Mouse (Mus musculus) MEL (cell line): ENCODE data around the gene Cep89. TPM values are rescaled to one million over a fixed set of nuclear protein-coding genes. Genes with fewer than 3 reads are reported as not detected.

Source experiments
- DNase-seq: peaks from one replicate; pipeline ENCODE4 v3.0.0; 2011; ENCODE audit warnings: low read depth, low spot score
- H3K27ac ChIP-seq: 2 replicates; pipeline ENCODE4 v1.5.1; 2012; ENCODE audit warnings: low read depth, mild to moderate bottlenecking, control low read depth, low read length, moderate library complexity; ENCODE audit not compliant: control insufficient read depth
- H3K27me3 ChIP-seq, 2 experiments: fragments of 150-350 bp in 1 of 2; sonication (generic) in 1 of 2; 2 replicates each; pipeline ENCODE4 v1.6.1; 2012; ENCODE audit warnings: low read length in 2 of 2, mild to moderate bottlenecking in 2 of 2, improper control_type of control experiment in 1 of 2, moderate library complexity in 1 of 2; ENCODE audit not compliant: insufficient read depth in 2 of 2, control insufficient read depth in 1 of 2
- H3K36me3 ChIP-seq, 2 experiments: 2 replicates each; pipeline ENCODE4 v1.6.1; 2012 to 2014; ENCODE audit warnings: low read length in 2 of 2, improper control_type of control experiment in 1 of 2, inconsistent platforms in 1 of 2, mild to moderate bottlenecking in 1 of 2; ENCODE audit not compliant: insufficient read depth in 2 of 2, control insufficient read depth in 1 of 2
- H3K4me1 ChIP-seq, 2 experiments: fragments of 150-350 bp in 1 of 2; sonication (generic) in 1 of 2; 2 replicates each; pipeline ENCODE4 v1.6.1; 2012; ENCODE audit warnings: low read length in 2 of 2, improper control_type of control experiment in 1 of 2, mild to moderate bottlenecking in 1 of 2; ENCODE audit not compliant: insufficient read depth in 2 of 2, control insufficient read depth in 1 of 2
- H3K4me3 ChIP-seq, 2 experiments: fragments of 150-350 bp in 1 of 2; sonication (generic) in 1 of 2; 2 replicates each; pipeline ENCODE4 v1.5.1; 2012; ENCODE audit warnings: low read depth in 2 of 2, low read length in 2 of 2, mild to moderate bottlenecking in 2 of 2, moderate library complexity in 2 of 2, control low read depth in 1 of 2, improper control_type of control experiment in 1 of 2; ENCODE audit not compliant: control insufficient read depth in 1 of 2, insufficient read depth in 1 of 2
- H3K79me2 ChIP-seq: 2 replicates; pipeline ENCODE4 v1.6.1; 2012; ENCODE audit warnings: mild to moderate bottlenecking, low read length, moderate library complexity; ENCODE audit not compliant: control insufficient read depth, poor library complexity, insufficient read depth
- H3K9ac ChIP-seq: 2 replicates; pipeline ENCODE4 v1.6.1; 2012; ENCODE audit warnings: low read depth, mild to moderate bottlenecking, control low read depth, low read length, moderate library complexity; ENCODE audit not compliant: control insufficient read depth, poor library complexity, severe bottlenecking
- H3K9me3 ChIP-seq: fragments of 150-350 bp; sonication (generic); replicated peaks from 2 replicates; pipeline ENCODE4 v1.6.1; 2012; ENCODE audit warnings: mild to moderate bottlenecking, low read length, improper control_type of control experiment, moderate library complexity; ENCODE audit not compliant: insufficient read depth
- CHD1 ChIP-seq: IDR thresholded peaks from 2 replicates; pipeline ENCODE4 v1.6.1; 2012; ENCODE audit warnings: low read depth, mild to moderate bottlenecking, inconsistent platforms, low read length, improper control_type of control experiment
- CHD2 ChIP-seq: IDR thresholded peaks from 2 replicates; pipeline ENCODE4 v1.6.1; 2011; ENCODE audit warnings: low read length, improper control_type of control experiment
- CTCF ChIP-seq, 3 experiments: IDR thresholded peaks in 2 of 3; conservative IDR thresholded peaks in 1 of 3; 2 replicates each; pipeline ENCODE4 v1.5.1; 2011 to 2012; ENCODE audit warnings: low read length in 3 of 3, low read depth in 2 of 3, mild to moderate bottlenecking in 2 of 3, improper control_type of control experiment in 1 of 3, inconsistent platforms in 1 of 3, mixed read lengths in 1 of 3, moderate library complexity in 1 of 3; ENCODE audit not compliant: control insufficient read depth in 1 of 3, insufficient read depth in 1 of 3, poor library complexity in 1 of 3, severe bottlenecking in 1 of 3
- EP300 ChIP-seq, 2 experiments: IDR thresholded peaks; 2 replicates each; pipeline ENCODE4 v1.6.1; 2011; ENCODE audit warnings: improper control_type of control experiment in 2 of 2, low read length in 2 of 2, low read depth in 1 of 2, mild to moderate bottlenecking in 1 of 2
- ETS1 ChIP-seq: IDR thresholded peaks from 2 replicates; pipeline ENCODE4 v1.6.1; 2012; ENCODE audit warnings: low read depth, mild to moderate bottlenecking, inconsistent platforms, low read length, improper control_type of control experiment, moderate library complexity
- GABPA ChIP-seq: IDR thresholded peaks from 2 replicates; pipeline ENCODE4 v1.6.1; 2012; ENCODE audit warnings: low read depth, mild to moderate bottlenecking, inconsistent platforms, low read length, improper control_type of control experiment, moderate library complexity
- GATA1 ChIP-seq: IDR thresholded peaks from 2 replicates; pipeline ENCODE4 v1.6.1; 2011; ENCODE audit warnings: low read depth, low read length, improper control_type of control experiment
- JUND ChIP-seq: IDR thresholded peaks from 2 replicates; pipeline ENCODE4 v1.6.1; 2011; ENCODE audit warnings: low read depth, mild to moderate bottlenecking, improper control_type of control experiment, low read length
- KAT2A ChIP-seq: conservative IDR thresholded peaks from 2 replicates; pipeline ENCODE4 v1.6.1; 2012; ENCODE audit warnings: low read depth, low read length, improper control_type of control experiment, inconsistent platforms
- MAX ChIP-seq: IDR thresholded peaks from 2 replicates; pipeline ENCODE4 v1.6.1; 2011; ENCODE audit warnings: low read length, improper control_type of control experiment
- MAZ ChIP-seq: IDR thresholded peaks from 2 replicates; pipeline ENCODE4 v1.6.1; 2012; ENCODE audit warnings: low read depth, mild to moderate bottlenecking, inconsistent platforms, low read length, improper control_type of control experiment
- MEF2A ChIP-seq: IDR thresholded peaks from 2 replicates; pipeline ENCODE4 v1.6.1; 2014; ENCODE audit warnings: low read depth, mild to moderate bottlenecking, inconsistent platforms, low read length, improper control_type of control experiment; ENCODE audit not compliant: poor library complexity, insufficient replicate concordance, severe bottlenecking; ENCODE audit errors: extremely low read depth
- MYB ChIP-seq: IDR thresholded peaks from 2 replicates; pipeline ENCODE4 v1.6.1; 2011; ENCODE audit warnings: mild to moderate bottlenecking, low read depth, low read length, improper control_type of control experiment
- NRF1 ChIP-seq: IDR thresholded peaks from 2 replicates; pipeline ENCODE4 v1.6.1; 2014; ENCODE audit warnings: low read depth, mild to moderate bottlenecking, inconsistent platforms, low read length, improper control_type of control experiment, moderate library complexity; ENCODE audit not compliant: poor library complexity, insufficient read depth, severe bottlenecking
- POLR2A ChIP-seq, 2 experiments: IDR thresholded peaks; 2 replicates each; pipeline ENCODE4 v1.6.1; 2011 to 2012; ENCODE audit warnings: low read length in 2 of 2, mild to moderate bottlenecking in 2 of 2, control low read depth in 1 of 2, improper control_type of control experiment in 1 of 2, low read depth in 1 of 2, moderate library complexity in 1 of 2; ENCODE audit not compliant: control insufficient read depth in 1 of 2, insufficient read depth in 1 of 2, poor library complexity in 1 of 2
- POLR2AphosphoS5 ChIP-seq: IDR thresholded peaks from 2 replicates; pipeline ENCODE4 v1.6.1; 2012; ENCODE audit warnings: low read depth, borderline replicate concordance, mild to moderate bottlenecking, inconsistent platforms, low read length, moderate library complexity, mixed read lengths
- RAD21 ChIP-seq: IDR thresholded peaks from 2 replicates; pipeline ENCODE4 v1.6.1; 2011; ENCODE audit warnings: mild to moderate bottlenecking, low read depth, low read length, improper control_type of control experiment
- TAL1 ChIP-seq: IDR thresholded peaks from 2 replicates; pipeline ENCODE4 v1.6.1; 2012; ENCODE audit warnings: mild to moderate bottlenecking, inconsistent platforms, low read length, moderate library complexity, mixed read lengths
- TCF12 ChIP-seq: IDR thresholded peaks from 2 replicates; pipeline ENCODE4 v1.6.1; 2014; ENCODE audit warnings: low read depth, mild to moderate bottlenecking, inconsistent platforms, low read length, improper control_type of control experiment, moderate library complexity
- UBTF ChIP-seq: IDR thresholded peaks from 2 replicates; pipeline ENCODE4 v1.6.1; 2012; ENCODE audit warnings: low read depth, mild to moderate bottlenecking, inconsistent platforms, low read length, improper control_type of control experiment, moderate library complexity, borderline replicate concordance; ENCODE audit not compliant: insufficient read depth
- USF2 ChIP-seq, 2 experiments: IDR thresholded peaks; 2 replicates each; pipeline ENCODE4 v1.6.1; 2011 to 2012; ENCODE audit warnings: improper control_type of control experiment in 2 of 2, low read length in 2 of 2, borderline replicate concordance in 1 of 2, inconsistent platforms in 1 of 2, low read depth in 1 of 2, mild to moderate bottlenecking in 1 of 2; ENCODE audit not compliant: insufficient read depth in 1 of 2
- ZMIZ1 ChIP-seq: IDR thresholded peaks from 2 replicates; pipeline ENCODE4 v1.6.1; 2012; ENCODE audit warnings: low read depth, mild to moderate bottlenecking, inconsistent platforms, low read length, improper control_type of control experiment, moderate library complexity
- ZNF384 ChIP-seq: IDR thresholded peaks from 2 replicates; pipeline ENCODE4 v1.6.1; 2012; ENCODE audit warnings: low read depth, mild to moderate bottlenecking, inconsistent platforms, low read length, improper control_type of control experiment
- polyA plus RNA-seq, 2 experiments: library from polyadenylated mRNA; stranded (reverse) in 1 of 2; unstranded in 1 of 2; fragments of >175 nt in 1 of 2; fragments of >200 nt in 1 of 2; gene quantifications; 2 replicates each; pipeline versions ENCODE4 v1.2.1 to v1.2.4; 2012; ENCODE audit warnings: low replicate concordance in 2 of 2, low read depth in 1 of 2; ENCODE audit not compliant: insufficient read length in 2 of 2, insufficient read depth in 1 of 2, missing spikeins in 1 of 2
- total RNA-seq: library from RNA; depleted of rRNA; stranded (reverse); fragments of 300-350 nt; gene quantifications from 2 replicates; pipeline ENCODE4 v1.2.3, GENCODE M21; 2012

The Cep89 gene
- total and polyA plus RNA-seq, 3 experiments = 15.8 to 44.5 TPM; not detected in 1

DNA sequence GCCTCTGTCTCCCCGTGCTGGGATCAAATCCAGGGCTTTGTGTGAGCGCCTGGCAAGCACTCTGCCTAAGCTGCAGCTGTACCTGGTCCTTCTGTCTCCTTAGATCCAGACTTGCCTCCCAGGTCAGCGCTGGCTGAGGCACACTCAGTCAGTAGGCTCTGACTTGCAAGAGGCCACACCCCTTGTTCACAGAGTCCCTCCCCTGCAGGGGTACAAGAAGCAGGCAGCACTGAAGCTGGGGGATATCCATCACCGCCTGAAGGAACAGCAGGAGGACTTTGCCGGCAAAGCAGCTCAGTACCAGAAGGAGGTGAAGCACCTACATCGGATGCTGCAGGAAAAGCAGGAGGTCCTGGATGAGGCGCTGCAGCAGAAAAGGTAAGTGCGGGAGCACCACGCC is 38.4 kb downstream of the Cep89 start:
- H3K36me3 ChIP-seq = no peaks in the 10 kb centered on the region; a peak in 1 of 4 replicates
- DNase-seq = no peak

DNA sequence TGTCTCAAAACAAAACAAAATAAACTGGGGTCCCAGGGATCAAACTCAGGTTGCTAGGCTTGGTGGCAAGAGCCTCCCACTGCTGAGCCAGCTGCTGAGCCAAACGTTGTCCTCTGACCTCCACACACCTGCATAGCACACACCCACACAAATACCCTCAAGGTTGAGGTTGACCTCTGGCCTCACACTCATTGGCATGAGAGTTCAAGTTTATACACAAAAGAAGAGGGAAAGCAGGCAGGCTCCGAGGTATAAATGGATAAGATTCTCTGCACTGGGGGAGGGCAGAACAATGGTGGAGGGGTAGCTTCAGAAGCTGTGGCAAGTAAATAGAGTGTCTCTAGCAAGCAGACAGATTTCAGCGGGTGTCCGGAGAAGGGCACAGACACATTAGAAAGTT is 50.7 kb downstream of the Cep89 start:
- TF ChIP-seq MYB (no peak), ZMIZ1 (no peak), EP300 (IDR thresholded peaks at IDR 0.05; ENCODE audit: low read depth in 1 of 2, low read length in 2 of 2) (no peak), MEF2A (no peak), POLR2A (IDR thresholded peaks at IDR 0.05; ENCODE audit: control insufficient read depth in 1 of 2, insufficient read depth in 1 of 2, low read depth in 1 of 2, low read length in 2 of 2, poor library complexity in 1 of 2) (no peak), TAL1 (no peak), CHD1 (no peak), NRF1 (no peak)
- Histone ChIP-seq H3K36me3 (no peaks in the 10 kb centered on the region), H3K27ac (no peak overlapping the region), H3K4me3 (no peak overlapping the region), H3K4me1 (no peaks in the 10 kb centered on the region), H3K9ac (no peak overlapping the region), H3K27me3 (peaks cover 2 to 5% of the 10 kb centered on the region in 2 experiments; a peak in 3 of 4 replicates), H3K79me2 (no peaks in the 10 kb centered on the region), H3K9me3 (no peaks in the 10 kb centered on the region)
- no peak for DNase-seq

More for the DNA sequence above, 38.4 kb downstream of the Cep89 start:
- no peak for TF ChIP-seq MYB
- no peak for TF ChIP-seq MEF2A
- no peak for TF ChIP-seq ZNF384
- TF ChIP-seq UBTF = no peak
- no peak for TF ChIP-seq MAZ
- no peak for TF ChIP-seq KAT2A
- TF ChIP-seq POLR2AphosphoS5 = no peak
- TF ChIP-seq JUND = no peak
- TF ChIP-seq USF2 (IDR thresholded peaks at IDR 0.05; ENCODE audit: borderline replicate concordance in 1 of 2, insufficient read depth in 1 of 2, low read depth in 1 of 2, low read length in 2 of 2) = no peak
- TF ChIP-seq ETS1 = no peak
- no peak for TF ChIP-seq MAX
- no peak for TF ChIP-seq TCF12
- no peak for TF ChIP-seq GABPA
- no peak for TF ChIP-seq GATA1
- TF ChIP-seq RAD21 = no peak
- no peak for TF ChIP-seq CHD2
- TF ChIP-seq CTCF (IDR thresholded peaks at IDR 0.05 in 2 of 3, conservative IDR thresholded peaks at IDR 0.05 in 1 of 3; ENCODE audit: control insufficient read depth in 1 of 3, insufficient read depth in 1 of 3, low read depth in 2 of 3, low read length in 3 of 3, poor library complexity in 1 of 3, severe bottlenecking in 1 of 3) = no peak
- H3K27ac ChIP-seq = no peak overlapping the region
- no peak overlapping the region for H3K9ac ChIP-seq
- no peak overlapping the region for H3K4me3 ChIP-seq
- H3K4me1 ChIP-seq = no peaks in the 10 kb centered on the region
- no peaks in the 10 kb centered on the region for H3K79me2 ChIP-seq
- H3K27me3 ChIP-seq = no peaks in the 10 kb centered on the region
- no peaks in the 10 kb centered on the region for H3K9me3 ChIP-seq
